In the genomic region with DNA sequence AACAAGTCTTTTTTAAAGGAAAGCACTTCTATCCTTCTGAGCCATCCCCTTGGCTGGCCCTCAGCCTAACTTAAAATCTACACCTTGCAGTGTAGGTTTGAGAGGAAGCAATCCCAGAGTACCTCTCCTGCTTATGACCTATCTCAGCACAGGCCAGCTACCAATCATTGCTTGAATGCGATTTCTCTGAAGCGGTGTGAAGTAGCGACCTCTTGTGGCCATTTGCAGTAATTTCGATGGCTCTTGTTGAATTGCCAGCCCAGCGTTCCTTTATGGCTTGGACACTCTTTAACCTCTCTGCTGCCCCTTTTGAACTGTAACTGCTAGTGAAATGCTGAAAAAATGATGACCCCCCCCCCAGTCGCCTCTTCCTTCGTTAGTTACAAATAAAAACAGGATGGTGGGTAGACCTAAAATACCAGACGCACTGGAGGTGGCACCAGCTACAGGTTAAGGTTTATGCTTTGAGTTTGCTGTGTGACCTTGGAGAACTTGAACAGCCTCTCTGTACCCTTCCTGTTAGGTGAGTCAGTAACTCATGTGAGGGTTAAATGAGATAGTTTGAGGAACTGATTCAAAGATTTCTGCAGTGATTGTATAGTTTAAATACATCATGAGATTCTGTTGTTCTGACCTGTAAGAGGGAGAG, we compare ENCODE assay signal across 8 mouse cellular contexts.
DNase-seq lines count a peak whose midpoint lies in the region; ATAC-seq lines count a peak whose summit lies in the region.

No protein-coding gene starts in this region.

- no peak for ATAC-seq in heart, embryonic 11.5 days (replicated peaks; ENCODE audit: insufficient number of reproducible peaks, low FRiP score, low TSS enrichment)
- ATAC-seq in inflammation-experienced regulatory T-cells, adult 6 months = peak; percentile 83
- ATAC-seq in midbrain, embryonic 12.5 days (ENCODE audit: low FRiP score, low read depth) = peak; percentile 57

- H3K4me2 ChIP-seq in heart, embryonic 11.5 days = no peak overlapping the region
- H3K4me2 ChIP-seq in midbrain, embryonic 12.5 days (replicated peaks) = no peak overlapping the region

- 12% methylated on average over 8 of the region's 8 CpGs for WGBS in heart, embryonic 11.5 days (ENCODE audit: insufficient replicate concordance)
- 14% methylated on average over 8 of the region's 8 CpGs for WGBS in midbrain, embryonic 12.5 days

- no peaks in the 10 kb centered on the region for H3K4me1 ChIP-seq in heart, embryonic 11.5 days (ENCODE audit: control insufficient read depth, insufficient read depth, low read length)
- H3K4me1 ChIP-seq in midbrain, embryonic 12.5 days = no peaks in the 10 kb centered on the region

- H3K9me3 ChIP-seq in heart, embryonic 11.5 days (replicated peaks; ENCODE audit: control insufficient read depth, low read length) = no peaks in the 10 kb centered on the region
- no peaks in the 10 kb centered on the region for H3K9me3 ChIP-seq in midbrain, embryonic 12.5 days

- H3K36me3 ChIP-seq in heart, embryonic 11.5 days (ENCODE audit: control insufficient read depth, insufficient read depth, low read length) = no peaks in the 10 kb centered on the region
- no peaks in the 10 kb centered on the region for H3K36me3 ChIP-seq in midbrain, embryonic 12.5 days

- H3K27ac ChIP-seq in heart, embryonic 11.5 days (ENCODE audit: low read depth, low read length) = no peak overlapping the region
- H3K27ac ChIP-seq in midbrain, embryonic 12.5 days (replicated peaks) = no peak overlapping the region

- no peak overlapping the region for H3K4me3 ChIP-seq in heart, embryonic 11.5 days (ENCODE audit: low read depth, low read length)
- no peak overlapping the region for H3K4me3 ChIP-seq in midbrain, embryonic 12.5 days

- H3K27me3 ChIP-seq in heart, embryonic 11.5 days (ENCODE audit: control insufficient read depth, insufficient read depth, low read length) = no peaks in the 10 kb centered on the region
- no peaks in the 10 kb centered on the region for H3K27me3 ChIP-seq in midbrain, embryonic 12.5 days

- peak; percentile 57 to 85 for DNase-seq in heart, adult 18-20 months
- peak; percentile 77 to 83 for DNase-seq in cerebellum, postnatal 25 days
- DNase-seq in frontal cortex, postnatal 36 days (ENCODE audit: low spot score in 2 of 2) = peak; percentile 80 to 81
- peak; percentile 73 to 77 for DNase-seq in left cerebral cortex, postnatal 10 days (ENCODE audit: extremely low spot score in 1 of 2, low spot score in 2 of 2)
- DNase-seq in spleen, adult 12 weeks (ENCODE audit: low spot score) = peak; percentile 21

- no peak overlapping the region for H3K9ac ChIP-seq in heart, embryonic 11.5 days (ENCODE audit: low read depth, low read length)
- no peak overlapping the region for H3K9ac ChIP-seq in midbrain, embryonic 12.5 days (replicated peaks)

- intact Hi-C loops in left cerebral cortex, postnatal 10 days (cut with DNase I) = loop anchor here (2.0 to 5.0 kb wide), 2 partner anchors 167 to 403 kb away; a partner anchor contains a TSS

Comparison
In these comparisons a context has a peak if more than half of its experiments do, and no peak if none do; other contexts are left out.
1. DNase-seq: peak in every context shown above with its lines; median percentile 80 in frontal cortex, postnatal 36 days; 80 in cerebellum, postnatal 25 days; 75 in left cerebral cortex, postnatal 10 days; 71 in heart, adult 18-20 months; 21 in spleen, adult 12 weeks.